Mouse (Mus musculus): ENCODE measurements at regions not wholly inside any gene's neighbourhood (a gene's known extent, or its start where the extent isn't known, plus 50 kb on each side); places are given as distances from the start of the nearest gene placed in this dataset.
A peak's percentile ranks its signal among the peaks of the same experiment; 100 is the strongest.

- Histone ChIP-seq H3K27ac (ENCODE audit: low read length) (no peak overlapping the region), H3K9me3 (ENCODE audit: low read length) (no peaks in the 10 kb centered on the region), H3K36me3 (ENCODE audit: insufficient read depth, low read length) (no peaks in the 10 kb centered on the region), H3K9ac (replicated peaks; ENCODE audit: low read depth) (no peak overlapping the region), H3K4me1 (ENCODE audit: insufficient read depth, low read depth, low read length) (no peaks in the 10 kb centered on the region), H3K4me2 (replicated peaks; ENCODE audit: low read depth, low read length) (no peak overlapping the region), H3K4me3 (ENCODE audit: low read depth, low read length) (no peak overlapping the region), H3K27me3 (replicated peaks; ENCODE audit: insufficient read depth, low read length) (no peaks in the 10 kb centered on the region)
- ATAC-seq = no peak
- 80% methylated on average over 7 of the region's 7 CpGs for WGBS
- no peak for TF ChIP-seq EP300 (IDR thresholded peaks at IDR 0.05)
- TF ChIP-seq CTCF (IDR thresholded peaks at IDR 0.05) = no peak
- no peak for DNase-seq (ENCODE audit: low spot score)
Measured at GRCm38 (mm10) chr13:6306989-6307917, 240.7 kb upstream of the Pitrm1 start.

- H3K9me3 ChIP-seq (ENCODE audit: low read length) = no peaks in the 10 kb centered on the region
- no peaks in the 10 kb centered on the region for H3K36me3 ChIP-seq (ENCODE audit: insufficient read depth, low read length)
- no peak for TF ChIP-seq EP300 (IDR thresholded peaks at IDR 0.05)
- peak; percentile 15; the same call in 1 of the 2 replicates for TF ChIP-seq CTCF (IDR thresholded peaks at IDR 0.05)
- no peak overlapping the region for H3K9ac ChIP-seq (replicated peaks; ENCODE audit: low read depth)
- no peaks in the 10 kb centered on the region for H3K27me3 ChIP-seq (replicated peaks; ENCODE audit: insufficient read depth, low read length)
- no peak for DNase-seq (ENCODE audit: low spot score)
- H3K27ac ChIP-seq (ENCODE audit: low read length) = no peak overlapping the region
- no peak for ATAC-seq
- no peak overlapping the region for H3K4me2 ChIP-seq (replicated peaks; ENCODE audit: low read depth, low read length)
- no peak overlapping the region for H3K4me3 ChIP-seq (ENCODE audit: low read depth, low read length)
- H3K4me1 ChIP-seq (ENCODE audit: insufficient read depth, low read depth, low read length) = no peaks in the 10 kb centered on the region
Measured at GRCm38 (mm10) chr13:6316201-6316600, 231.7 kb upstream of the Pitrm1 start.

DNA sequence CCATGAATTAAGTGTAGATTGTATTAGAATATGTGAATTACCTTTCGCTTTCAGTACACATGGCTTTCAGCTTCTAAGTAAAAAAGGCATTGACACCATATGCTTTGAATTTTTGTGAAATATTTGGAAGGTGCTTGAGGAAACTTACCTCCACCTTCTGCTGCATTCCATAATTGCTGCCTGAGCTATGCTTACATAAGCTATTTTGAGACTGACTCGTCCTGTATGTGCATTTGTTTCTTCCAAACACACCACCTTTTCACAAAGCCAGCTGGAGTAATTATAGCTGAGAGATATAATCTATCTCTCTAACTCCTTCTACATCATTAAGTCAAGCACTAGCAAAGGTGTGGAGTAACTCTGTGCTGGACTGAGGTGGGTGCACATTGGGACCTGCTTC is 224.0 kb upstream of the Pitrm1 start:
- no peak overlapping the region for H3K4me2 ChIP-seq (replicated peaks; ENCODE audit: low read depth, low read length)
- DNase-seq (ENCODE audit: low spot score) = no peak
- TF ChIP-seq EP300 (IDR thresholded peaks at IDR 0.05) = no peak
- TF ChIP-seq CTCF (IDR thresholded peaks at IDR 0.05) = no peak
- H3K27ac ChIP-seq (ENCODE audit: low read length) = no peak overlapping the region
- no peak overlapping the region for H3K9ac ChIP-seq (replicated peaks; ENCODE audit: low read depth)
- H3K27me3 ChIP-seq (replicated peaks; ENCODE audit: insufficient read depth, low read length) = no peaks in the 10 kb centered on the region
- ATAC-seq = no peak
- no peaks in the 10 kb centered on the region for H3K4me1 ChIP-seq (ENCODE audit: insufficient read depth, low read depth, low read length)
- no peaks in the 10 kb centered on the region for H3K36me3 ChIP-seq (ENCODE audit: insufficient read depth, low read length)
- H3K4me3 ChIP-seq (ENCODE audit: low read depth, low read length) = no peak overlapping the region
- no peaks in the 10 kb centered on the region for H3K9me3 ChIP-seq (ENCODE audit: low read length)
- WGBS = 64% methylated on average over 2 of the region's 2 CpGs

GRCm38 (mm10) chr13:6330320-6330950 is 217.5 kb upstream of the Pitrm1 start:
- 92% methylated on average over 3 of the region's 3 CpGs for WGBS
- Histone ChIP-seq H3K36me3 (ENCODE audit: insufficient read depth, low read length) (no peaks in the 10 kb centered on the region), H3K9ac (replicated peaks; ENCODE audit: low read depth) (no peak overlapping the region), H3K9me3 (ENCODE audit: low read length) (no peaks in the 10 kb centered on the region), H3K4me1 (ENCODE audit: insufficient read depth, low read depth, low read length) (no peaks in the 10 kb centered on the region), H3K27me3 (replicated peaks; ENCODE audit: insufficient read depth, low read length) (no peaks in the 10 kb centered on the region), H3K27ac (ENCODE audit: low read length) (no peak overlapping the region), H3K4me3 (ENCODE audit: low read depth, low read length) (no peak overlapping the region), H3K4me2 (replicated peaks; ENCODE audit: low read depth, low read length) (no peak overlapping the region)
- ATAC-seq = no peak
- no peak for DNase-seq (ENCODE audit: low spot score)
- no peak for TF ChIP-seq CTCF (IDR thresholded peaks at IDR 0.05)
- TF ChIP-seq EP300 (IDR thresholded peaks at IDR 0.05) = no peak

- no peak for TF ChIP-seq CTCF (IDR thresholded peaks at IDR 0.05)
- TF ChIP-seq EP300 (IDR thresholded peaks at IDR 0.05) = no peak
- Histone ChIP-seq H3K4me2 (replicated peaks; ENCODE audit: low read depth, low read length) (no peak overlapping the region), H3K4me3 (ENCODE audit: low read depth, low read length) (no peak overlapping the region), H3K9me3 (ENCODE audit: low read length) (no peaks in the 10 kb centered on the region), H3K27ac (ENCODE audit: low read length) (no peak overlapping the region), H3K9ac (replicated peaks; ENCODE audit: low read depth) (no peak overlapping the region), H3K27me3 (replicated peaks; ENCODE audit: insufficient read depth, low read length) (no peaks in the 10 kb centered on the region), H3K4me1 (ENCODE audit: insufficient read depth, low read depth, low read length) (no peaks in the 10 kb centered on the region), H3K36me3 (ENCODE audit: insufficient read depth, low read length) (no peaks in the 10 kb centered on the region)
- 56% methylated on average over 7 of the region's 7 CpGs for WGBS
- no peak for DNase-seq (ENCODE audit: low spot score)
- no peak for ATAC-seq
Measured at GRCm38 (mm10) chr13:6340157-6340556, 207.8 kb upstream of the Pitrm1 start.

DNA sequence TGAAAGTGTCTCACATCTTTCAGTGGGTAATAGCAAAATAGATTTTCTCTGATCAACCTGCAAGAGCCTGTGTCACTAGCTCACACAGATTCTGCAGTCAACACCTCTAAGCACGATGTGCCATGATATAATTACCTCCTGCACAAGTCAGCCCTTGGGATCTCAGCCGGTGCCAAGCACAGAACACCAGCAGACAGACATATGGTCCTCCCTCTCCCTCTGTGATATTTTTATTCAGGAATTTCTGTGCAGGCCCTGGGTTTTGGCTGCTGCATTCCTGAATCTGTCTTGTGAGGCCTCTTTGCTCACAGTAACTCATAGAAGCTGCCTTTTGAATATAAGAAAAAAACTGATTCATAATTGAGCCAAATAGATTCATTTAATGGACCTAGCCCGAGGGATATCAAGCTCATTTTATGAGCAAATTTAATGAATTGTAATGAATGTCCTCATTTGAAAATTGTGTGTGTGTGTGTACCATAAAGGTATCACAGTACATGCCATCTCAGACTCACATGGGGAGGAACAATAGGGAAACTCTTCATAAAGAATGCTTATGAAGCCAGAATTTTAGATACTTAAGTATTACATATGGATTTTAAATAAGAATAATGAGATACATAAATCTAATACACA is 206.7 kb upstream of the Pitrm1 start:
- no peaks in the 10 kb centered on the region for H3K36me3 ChIP-seq (ENCODE audit: insufficient read depth, low read length)
- no peak for ATAC-seq
- 71% methylated on average over 3 of the region's 3 CpGs for WGBS
- H3K27ac ChIP-seq (ENCODE audit: low read length) = no peak overlapping the region
- TF ChIP-seq EP300 (IDR thresholded peaks at IDR 0.05) = no peak
- TF ChIP-seq CTCF (IDR thresholded peaks at IDR 0.05) = no peak
- no peaks in the 10 kb centered on the region for H3K27me3 ChIP-seq (replicated peaks; ENCODE audit: insufficient read depth, low read length)
- H3K9me3 ChIP-seq (ENCODE audit: low read length) = no peaks in the 10 kb centered on the region
- H3K4me1 ChIP-seq (ENCODE audit: insufficient read depth, low read depth, low read length) = no peaks in the 10 kb centered on the region
- DNase-seq (ENCODE audit: low spot score) = no peak
- no peak overlapping the region for H3K4me3 ChIP-seq (ENCODE audit: low read depth, low read length)
- no peak overlapping the region for H3K4me2 ChIP-seq (replicated peaks; ENCODE audit: low read depth, low read length)
- no peak overlapping the region for H3K9ac ChIP-seq (replicated peaks; ENCODE audit: low read depth)
